Mouse (Mus musculus) cerebellum, adult 9-10 months (tissue): ENCODE results near the gene Klhl12.

ENCODE experiments used
- DNase-seq: peaks from one replicate; pipeline ENCODE4 v3.0.0; 2022

Gene Klhl12

GRCm38 (mm10) chr1:134450201-134450600 lies 5.1 kb upstream of the Klhl12 start:
- DNase-seq, result no peak

GRCm38 (mm10) chr1:134450986-134451385 lies 4.3 kb upstream of the Klhl12 start:
- DNase-seq, result peak; percentile 44

GRCm38 (mm10) chr1:134456060-134456459 lies 729 bp downstream of the Klhl12 start:
- peak; percentile 9 for DNase-seq

- no peak for DNase-seq
Observed at GRCm38 (mm10) chr1:134458139-134458727, 2.9 kb downstream of the Klhl12 start.

GRCm38 (mm10) chr1:134460294-134461284 lies 5.3 kb downstream of the Klhl12 start:
- no peak for DNase-seq

- DNase-seq, result no peak
Observed at GRCm38 (mm10) chr1:134484623-134485022, 29.3 kb downstream of the Klhl12 start.

- DNase-seq, result no peak
Observed at GRCm38 (mm10) chr1:134490903-134491801, 35.8 kb downstream of the Klhl12 start.

GRCm38 (mm10) chr1:134492276-134492675 lies 36.9 kb downstream of the Klhl12 start:
- no peak for DNase-seq

GRCm38 (mm10) chr1:134493496-134493895 lies 38.2 kb downstream of the Klhl12 start:
- peak; percentile 51 for DNase-seq

- DNase-seq, result no peak
Observed at GRCm38 (mm10) chr1:134493956-134494355, 38.6 kb downstream of the Klhl12 start.

- peak; percentile 99 for DNase-seq
Observed at GRCm38 (mm10) chr1:134494428-134495215, 39.3 kb downstream of the Klhl12 start, which contains the start of gene Rabif. Gene Rabif, plus strand, starts transcription at chr1:134494648.

GRCm38 (mm10) chr1:134495216-134495539 lies 39.8 kb downstream of the Klhl12 start:
- no peak for DNase-seq

GRCm38 (mm10) chr1:134495991-134496390 lies 40.7 kb downstream of the Klhl12 start:
- DNase-seq, result no peak

GRCm38 (mm10) chr1:134500916-134501315 lies 45.6 kb downstream of the Klhl12 start:
- no peak for DNase-seq

GRCm38 (mm10) chr1:134506201-134506600 lies 50.9 kb downstream of the Klhl12 start:
- DNase-seq, result no peak

- DNase-seq, result no peak
Observed at GRCm38 (mm10) chr1:134510018-134510417, 54.7 kb downstream of the Klhl12 start.

- no peak for DNase-seq
Observed at GRCm38 (mm10) chr1:134512183-134512582, 56.9 kb downstream of the Klhl12 start.

- no peak for DNase-seq
Observed at GRCm38 (mm10) chr1:134512584-134512983, 57.3 kb downstream of the Klhl12 start.

- no peak for DNase-seq
Observed at GRCm38 (mm10) chr1:134513312-134513860, 58.1 kb downstream of the Klhl12 start.

- DNase-seq, result no peak
Observed at GRCm38 (mm10) chr1:134513876-134514590, 58.7 kb downstream of the Klhl12 start.

- DNase-seq, result no peak
Observed at GRCm38 (mm10) chr1:134515891-134516290, 60.6 kb downstream of the Klhl12 start.
